Mouse (Mus musculus) erythroid progenitor cell, adult 5-6 weeks (primary cell): ENCODE results near the gene Dclk2. TPM values are rescaled to one million over a fixed set of nuclear protein-coding genes. Genes with fewer than 3 reads are reported as not detected.

Source experiments
- ATAC-seq: replicated peaks from 2 replicates; pipeline ENCODE4 v1.8.0; 2016; ENCODE audit warnings: moderate number of reproducible peaks, mild to moderate bottlenecking, moderate TSS enrichment, inconsistent platforms; ENCODE audit not compliant: poor library complexity, low FRiP score, severe bottlenecking
- total RNA-seq, 2 experiments: library from RNA; stranded (forward) in 1 of 2; stranded (reverse) in 1 of 2; fragments of 150-400 nt in 1 of 2; fragments of 186-747, 209-891 nt in 1 of 2; gene quantifications; 2 replicates each; pipeline versions ENCODE4 v1.2.3 to v1.2.4; 2015 to 2017; ENCODE audit warnings: low replicate concordance in 2 of 2

Gene Dclk2
- total RNA-seq, 2 experiments from 2014 or later: 36.8 to 65.0 TPM

DNA sequence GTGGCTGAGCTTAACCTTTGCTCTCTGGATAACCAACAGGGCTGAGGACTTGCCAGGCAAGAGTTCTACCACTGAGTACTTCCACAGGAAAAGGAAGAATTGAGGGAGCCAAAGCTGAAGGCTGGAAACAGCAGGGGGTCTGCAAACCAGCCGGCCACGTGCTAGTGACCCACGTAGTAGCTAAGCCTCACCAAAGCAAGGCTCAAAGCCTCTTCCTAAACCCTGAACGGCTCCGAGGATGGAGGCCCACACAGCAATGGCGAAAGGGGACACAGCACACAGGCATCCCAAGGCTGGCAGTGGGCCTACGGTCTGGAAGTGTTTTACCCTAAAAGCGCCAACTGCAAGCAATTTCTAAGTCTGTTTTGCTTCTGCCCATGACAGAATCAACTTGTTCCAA, 23.1 kb downstream of the Dclk2 start:
- ATAC-seq: no peak

DNA sequence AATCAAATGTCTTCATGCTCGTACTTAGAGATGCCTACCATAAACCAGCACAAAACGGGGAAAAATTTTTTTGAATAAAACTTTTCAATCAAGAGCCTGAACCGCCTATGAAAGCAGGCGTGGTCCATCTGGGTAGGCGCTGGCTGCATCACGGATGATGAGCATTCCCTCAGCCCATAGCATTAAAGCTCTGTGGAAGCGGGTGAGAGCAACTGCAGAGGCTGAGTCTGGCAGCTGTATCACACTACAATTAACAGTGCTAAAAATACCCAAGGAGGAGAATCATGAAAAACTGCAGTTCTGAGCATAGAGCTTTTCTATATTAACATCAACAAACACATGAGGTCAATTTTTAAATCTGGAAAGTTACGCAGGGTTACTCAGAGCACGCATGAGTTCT, 23.6 kb downstream of the Dclk2 start:
- no peak for ATAC-seq

DNA sequence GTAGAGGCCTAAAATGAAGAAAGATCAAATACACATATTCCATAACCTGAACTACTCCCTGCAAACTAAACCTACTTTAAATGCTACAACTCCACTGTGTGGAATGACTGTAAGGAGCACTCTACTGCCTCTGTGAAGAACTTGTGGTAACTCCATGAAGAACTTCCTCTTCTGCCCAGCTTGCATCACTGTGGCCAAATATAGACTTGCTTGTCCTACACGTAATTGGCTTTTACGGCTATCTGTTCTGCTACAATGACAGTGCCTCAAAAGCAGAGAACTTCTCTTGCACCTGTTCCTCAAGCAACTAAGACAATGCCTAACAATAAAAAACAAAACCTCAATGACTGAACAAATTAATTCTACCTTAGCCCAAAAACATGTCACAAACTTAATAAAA, 26.2 kb downstream of the Dclk2 start:
- ATAC-seq: no peak

- ATAC-seq: no peak
Measured at GRCm38 (mm10) chr3:86887512-86887911, 33.1 kb downstream of the Dclk2 start.

GRCm38 (mm10) chr3:86885180-86885579, 35.5 kb downstream of the Dclk2 start:
- no peak for ATAC-seq

- ATAC-seq: no peak
Measured at GRCm38 (mm10) chr3:86884481-86884880, 36.2 kb downstream of the Dclk2 start.

- ATAC-seq: no peak
Measured at GRCm38 (mm10) chr3:86883985-86884384, 36.7 kb downstream of the Dclk2 start.

DNA sequence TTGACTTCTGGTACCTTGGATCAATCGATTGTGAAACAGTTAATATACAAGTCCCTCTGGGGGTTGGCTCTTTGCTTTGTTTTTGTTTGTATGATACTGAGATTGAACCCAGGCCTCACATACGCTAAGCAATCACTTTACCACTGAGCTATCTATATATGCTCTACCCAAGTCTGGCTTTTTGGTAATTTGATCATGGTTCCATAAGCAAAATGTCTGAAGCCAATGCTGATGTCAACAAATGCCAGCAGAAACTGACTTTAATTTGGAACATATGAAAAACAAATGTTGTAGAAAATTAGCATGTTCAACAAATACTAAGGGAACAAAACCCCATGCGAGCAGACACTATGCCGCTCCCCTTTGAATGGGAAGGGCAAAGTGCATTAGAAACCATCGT, 44.7 kb downstream of the Dclk2 start:
- no peak for ATAC-seq

DNA sequence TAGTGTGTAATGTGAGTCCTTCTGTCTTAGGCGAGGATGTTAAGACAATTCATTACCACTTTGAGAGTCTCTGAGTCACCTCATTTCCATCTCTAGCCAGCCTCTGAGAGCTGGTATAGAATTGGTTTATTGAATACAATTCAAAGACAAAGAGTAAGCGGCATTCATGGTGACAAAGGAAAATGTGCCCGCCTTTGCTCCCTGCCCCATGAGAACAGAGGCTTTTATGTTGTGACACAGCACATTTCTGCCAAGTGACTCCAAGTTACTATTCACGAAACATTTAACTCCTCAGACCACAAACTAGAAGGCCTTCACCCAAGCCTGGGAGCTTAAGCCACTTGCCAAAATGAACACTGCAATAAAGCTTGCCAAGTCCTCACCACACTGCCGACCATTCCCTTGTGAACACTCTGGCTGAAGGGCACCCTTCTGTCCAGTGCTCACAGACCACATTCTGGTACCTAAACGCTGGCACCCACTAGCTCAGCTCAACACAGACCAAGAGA, 47.5 kb downstream of the Dclk2 start:
- ATAC-seq: no peak

DNA sequence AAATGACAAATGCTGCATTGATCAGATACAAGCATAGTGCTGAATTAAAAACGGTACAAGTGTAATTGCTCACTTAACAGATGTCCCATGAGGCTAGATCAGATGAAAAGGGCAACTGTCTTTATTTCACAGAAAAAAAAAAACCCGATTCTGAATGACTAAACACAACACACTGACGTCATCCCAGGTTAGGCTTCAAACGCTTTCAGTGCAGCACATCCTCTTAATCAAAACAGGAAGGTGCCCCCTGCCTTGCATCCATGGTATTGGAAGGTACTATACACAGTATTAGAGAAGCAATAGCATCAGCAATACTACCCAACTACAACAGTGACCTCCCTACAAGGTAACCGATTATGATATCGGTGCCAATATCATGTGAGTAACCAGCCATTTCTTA, 49.7 kb downstream of the Dclk2 start:
- no peak for ATAC-seq

DNA sequence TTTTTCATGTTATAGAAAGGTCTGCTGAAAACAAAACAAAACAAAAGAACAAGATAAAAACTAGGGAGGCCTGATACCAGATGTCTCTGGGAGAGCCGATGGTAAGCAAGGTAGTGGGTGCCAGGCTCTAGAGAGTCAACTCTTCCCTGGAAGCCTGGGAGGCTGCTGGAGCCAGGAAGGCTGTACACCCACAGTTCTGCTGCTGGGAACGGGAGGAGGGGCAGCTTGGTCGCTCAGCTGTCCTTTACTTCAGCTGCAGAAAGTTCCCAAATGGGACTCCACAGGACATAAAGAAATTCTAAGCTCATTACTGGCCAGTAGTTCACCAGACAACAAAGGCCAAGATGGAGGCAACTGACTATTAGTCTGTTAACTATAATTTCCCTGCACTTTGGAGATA, 50.2 kb downstream of the Dclk2 start:
- no peak for ATAC-seq

DNA sequence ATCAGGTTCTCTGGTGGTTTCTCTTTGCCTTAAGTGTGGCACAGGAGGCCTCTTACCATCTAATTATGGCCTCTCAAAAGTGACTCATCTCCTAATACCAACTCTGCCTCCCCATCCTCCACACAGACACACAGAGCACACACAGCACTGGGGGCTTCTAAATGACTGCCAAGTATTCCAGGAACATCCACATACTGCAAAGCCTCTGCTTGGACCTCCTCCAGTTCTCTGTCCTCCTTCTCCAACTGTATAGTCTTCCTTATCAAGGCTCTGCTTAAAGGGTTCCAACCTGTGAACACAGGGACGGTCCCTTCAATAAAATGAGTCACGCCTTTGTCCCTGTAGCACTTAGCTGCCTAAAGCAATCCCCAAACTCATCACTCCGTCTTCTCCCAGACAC, 51.9 kb downstream of the Dclk2 start:
- no peak for ATAC-seq

GRCm38 (mm10) chr3:86863327-86864008, 57.2 kb downstream of the Dclk2 start:
- no peak for ATAC-seq

GRCm38 (mm10) chr3:86862939-86863311, 57.7 kb downstream of the Dclk2 start:
- no peak for ATAC-seq

GRCm38 (mm10) chr3:86862245-86862938, 58.3 kb downstream of the Dclk2 start:
- no peak for ATAC-seq

DNA sequence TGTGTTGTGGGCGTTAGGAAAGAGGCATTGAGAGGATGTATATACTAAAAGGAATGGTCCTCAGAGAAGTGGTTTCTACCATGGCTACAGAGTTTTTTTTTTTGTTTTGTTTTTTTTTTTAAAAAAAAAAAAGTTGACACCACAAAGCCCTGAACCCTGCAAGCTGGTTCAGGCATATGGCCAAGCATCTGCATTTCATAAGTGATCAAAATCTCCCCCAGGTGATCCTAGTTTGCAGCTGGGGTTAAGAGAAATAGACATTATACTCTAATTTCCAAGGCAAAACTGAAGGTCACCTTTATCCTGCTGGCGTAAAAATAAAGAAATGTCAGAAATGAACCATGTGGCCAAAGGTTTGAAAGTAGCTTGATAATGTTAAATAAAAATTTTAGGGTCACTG, 60.9 kb downstream of the Dclk2 start:
- no peak for ATAC-seq

DNA sequence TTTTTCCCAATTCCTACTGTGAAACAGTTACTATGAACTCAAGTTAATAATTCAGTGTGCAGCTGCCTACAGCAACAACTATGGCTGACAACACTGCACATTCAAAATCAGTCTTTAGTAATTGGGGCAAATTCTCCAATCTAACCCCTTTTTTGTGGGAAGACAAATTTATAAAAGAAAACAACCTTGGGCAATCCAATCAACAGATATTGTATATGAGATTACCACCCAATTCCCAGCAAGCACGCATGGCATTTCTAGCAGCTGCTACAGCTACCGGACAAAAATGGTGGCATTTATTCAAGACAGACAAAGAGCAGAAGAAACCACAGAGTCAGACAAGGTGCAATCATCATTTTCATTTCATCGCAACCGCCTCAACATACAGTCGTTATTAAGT, 62.0 kb downstream of the Dclk2 start:
- no peak for ATAC-seq

DNA sequence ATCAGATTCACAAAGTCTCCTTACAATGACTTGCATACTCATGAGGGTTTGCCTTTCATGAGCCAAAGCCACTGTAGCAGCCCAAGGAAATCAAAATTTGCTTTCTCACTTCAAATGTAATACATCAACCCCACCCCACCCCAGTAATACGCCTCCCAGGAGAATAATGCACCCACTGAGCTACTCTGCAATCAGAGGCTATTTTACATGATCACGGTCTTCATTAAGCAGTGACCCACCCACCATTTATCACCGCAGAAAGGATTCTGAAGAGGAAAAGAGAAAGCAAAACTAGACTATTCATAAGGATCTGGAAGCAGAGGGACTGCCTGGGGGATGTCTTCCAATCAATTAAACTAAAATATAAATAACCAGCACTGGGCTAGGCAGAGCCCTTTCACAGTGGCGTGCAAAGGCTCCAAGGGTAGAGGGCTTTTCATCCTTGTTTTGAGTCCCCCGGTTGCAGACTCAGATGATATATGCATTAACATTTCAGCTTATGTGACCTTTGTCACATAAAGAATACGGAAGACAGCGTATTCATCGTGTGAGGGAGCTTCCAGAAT, 62.7 kb downstream of the Dclk2 start:
- ATAC-seq: no peak

DNA sequence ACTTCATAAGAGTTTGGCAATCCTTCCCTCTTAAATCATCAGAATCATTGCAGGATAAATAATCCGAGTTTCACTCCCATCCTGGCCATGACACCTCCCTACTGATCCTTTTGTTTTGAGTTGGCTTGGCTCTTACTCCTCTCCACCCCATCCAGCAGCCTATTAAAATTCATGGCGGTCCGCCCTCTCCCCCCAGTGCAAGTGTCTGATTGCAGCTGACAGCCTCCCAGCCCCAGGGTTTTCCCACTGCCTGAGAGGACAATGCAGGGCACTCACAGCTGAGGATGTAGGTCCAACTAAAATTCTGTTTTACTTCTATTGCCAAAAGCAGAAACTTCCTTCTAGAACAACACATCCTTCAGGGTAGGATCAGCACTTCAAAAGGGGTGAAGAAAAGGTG, 67.8 kb downstream of the Dclk2 start:
- ATAC-seq: no peak

DNA sequence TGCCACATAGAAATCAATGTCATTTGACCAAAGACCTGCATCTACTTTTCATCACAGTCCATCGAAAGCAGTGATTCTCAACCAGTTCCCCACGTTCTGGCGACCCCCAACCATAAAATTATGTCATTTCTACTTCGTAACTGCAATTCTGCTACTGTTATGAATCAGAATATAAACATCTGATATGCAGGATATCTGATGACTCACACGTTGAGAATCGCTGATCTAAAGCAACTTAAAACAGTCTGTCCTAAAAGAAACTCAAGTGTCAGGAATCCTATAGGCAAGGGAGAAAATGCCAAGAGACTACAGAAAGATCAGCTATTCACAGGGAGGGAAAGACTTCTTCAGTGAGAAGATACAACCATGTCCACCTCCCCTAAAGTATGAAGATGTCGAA, 69.5 kb downstream of the Dclk2 start:
- ATAC-seq: no peak

GRCm38 (mm10) chr3:86850394-86851030, 70.1 kb downstream of the Dclk2 start:
- no peak for ATAC-seq
